In genomic region chr1:134513312-134513860, GRCm38 (mm10) we compare ENCODE assay signal across 9 mouse cellular contexts. TPM values are rescaled to one million over a fixed set of nuclear protein-coding genes. Genes with fewer than 3 reads are reported as not detected.
DNase-seq lines count a peak whose midpoint lies in the region; ATAC-seq lines count a peak whose summit lies in the region.
"Had no signal": no experiment of that assay in that cellular context is flagged by ENCODE, and none has a peak within 500 bp of the region (broad histone marks: within the 10 kb centered on the region; RNA-seq: fewer than 3 reads in every experiment).

No protein-coding gene starts in this region.

- peaks cover 5% of the 10 kb centered on the region for H3K36me3 ChIP-seq in forebrain, embryonic 10.5 days (replicated peaks)
- peaks cover under 1% of the 10 kb centered on the region; the same call in 1 of the 2 replicates for H3K36me3 ChIP-seq in hindbrain, embryonic 16.5 days (ENCODE audit: control insufficient read depth, insufficient read depth, low read length)
- no peaks in the 10 kb centered on the region for H3K36me3 ChIP-seq in liver, embryonic 16.5 days (ENCODE audit: control insufficient read depth, insufficient read depth)
- H3K36me3 ChIP-seq in neural tube, embryonic 14.5 days (ENCODE audit: control insufficient read depth, insufficient read depth, low read length) = no peaks in the 10 kb centered on the region

- ATAC-seq in hindbrain, embryonic 16.5 days = peak; percentile 56
- ATAC-seq in liver, embryonic 16.5 days (ENCODE audit: low read depth) = peak; percentile 43; the same call in 1 of the 2 replicates
- ATAC-seq in neural tube, embryonic 14.5 days (ENCODE audit: low read depth) = peak; percentile 29; the same call in 1 of the 2 replicates

- peaks cover 53% of the 10 kb centered on the region for H3K27me3 ChIP-seq in forebrain, embryonic 10.5 days (ENCODE audit: poor library complexity, severe bottlenecking)
- H3K27me3 ChIP-seq in hindbrain, embryonic 16.5 days (replicated peaks; ENCODE audit: control insufficient read depth, insufficient read depth, low read length) = peaks cover 3% of the 10 kb centered on the region
- peaks cover 26% of the 10 kb centered on the region for H3K27me3 ChIP-seq in liver, embryonic 16.5 days (ENCODE audit: control insufficient read depth, insufficient read depth, low read depth, low read length)
- peaks cover 3% of the 10 kb centered on the region; the same call in 1 of the 2 replicates for H3K27me3 ChIP-seq in neural tube, embryonic 14.5 days (ENCODE audit: control insufficient read depth, insufficient read depth, low read length)

- 1% methylated on average over 38 of the region's 38 CpGs for WGBS in forebrain, embryonic 10.5 days
- WGBS in hindbrain, embryonic 16.5 days = 2% methylated on average over 34 of the region's 38 CpGs
- 3% methylated on average over 38 of the region's 38 CpGs for WGBS in liver, embryonic 16.5 days (ENCODE audit: insufficient replicate concordance)
- 2% methylated on average over 38 of the region's 38 CpGs for WGBS in neural tube, embryonic 14.5 days

- H3K9me3 ChIP-seq in forebrain, embryonic 10.5 days = no peaks in the 10 kb centered on the region
- H3K9me3 ChIP-seq in hindbrain, embryonic 16.5 days (ENCODE audit: control insufficient read depth, low read length) = no peaks in the 10 kb centered on the region
- no peaks in the 10 kb centered on the region for H3K9me3 ChIP-seq in liver, embryonic 16.5 days (replicated peaks; ENCODE audit: control insufficient read depth, low read length)
- no peaks in the 10 kb centered on the region for H3K9me3 ChIP-seq in neural tube, embryonic 14.5 days (ENCODE audit: control insufficient read depth, low read length)

- peaks cover 31% of the 10 kb centered on the region for H3K4me1 ChIP-seq in forebrain, embryonic 10.5 days
- peaks cover 12% of the 10 kb centered on the region for H3K4me1 ChIP-seq in hindbrain, embryonic 16.5 days (ENCODE audit: control insufficient read depth, insufficient read depth, low read depth, low read length)
- peaks cover 9% of the 10 kb centered on the region for H3K4me1 ChIP-seq in liver, embryonic 16.5 days (ENCODE audit: control insufficient read depth, low read depth, low read length)
- H3K4me1 ChIP-seq in neural tube, embryonic 14.5 days (ENCODE audit: control insufficient read depth, insufficient read depth, low read length) = peaks cover 11% of the 10 kb centered on the region

- peak overlapping the region; percentile 58 for H3K4me3 ChIP-seq in forebrain, embryonic 10.5 days
- peak overlapping the region; percentile 43 for H3K4me3 ChIP-seq in hindbrain, embryonic 16.5 days (ENCODE audit: low read length)
- H3K4me3 ChIP-seq in liver, embryonic 16.5 days (ENCODE audit: low read depth, low read length) = peak overlapping the region; percentile 53
- peak overlapping the region; percentile 24 for H3K4me3 ChIP-seq in neural tube, embryonic 14.5 days (ENCODE audit: low read depth, low read length)

- H3K27ac ChIP-seq in forebrain, embryonic 10.5 days = peak overlapping the region; percentile 72; the same call in 1 of the 2 replicates
- no peak overlapping the region for H3K27ac ChIP-seq in hindbrain, embryonic 16.5 days (ENCODE audit: low read depth, low read length)
- no peak overlapping the region for H3K27ac ChIP-seq in liver, embryonic 16.5 days (ENCODE audit: low read length)
- H3K27ac ChIP-seq in neural tube, embryonic 14.5 days (ENCODE audit: low read depth, low read length) = no peak overlapping the region

- peak; percentile 14 for DNase-seq in 3134 (ENCODE audit: extremely low read depth, insufficient read length, low spot score)
- DNase-seq in Muller cell, postnatal 12 days (ENCODE audit: inconsistent ontology term) = peak; percentile 56
- peak; percentile 33 for DNase-seq in forebrain, embryonic 10.5 days (ENCODE audit: extremely low spot score, low spot score)
- no peak for DNase-seq in frontal cortex, postnatal 10 days (ENCODE audit: low spot score in 2 of 2)
- no peak for DNase-seq in right cerebral cortex, postnatal 14 days

- peak overlapping the region; percentile 84 for H3K4me2 ChIP-seq in hindbrain, embryonic 16.5 days (ENCODE audit: low read length)
- peak overlapping the region; percentile 75 for H3K4me2 ChIP-seq in liver, embryonic 16.5 days (ENCODE audit: low read depth, low read length)
- peak overlapping the region; percentile 47 for H3K4me2 ChIP-seq in neural tube, embryonic 14.5 days (ENCODE audit: low read depth, low read length)

- H3K9ac ChIP-seq in hindbrain, embryonic 16.5 days (ENCODE audit: low read depth, low read length) = peak overlapping the region; percentile 67
- H3K9ac ChIP-seq in liver, embryonic 16.5 days (ENCODE audit: low read depth, low read length) = peak overlapping the region; percentile 46
- 0 out of 2 replicates have a peak overlapping the region, but pooled peaks have one; percentile 8 for H3K9ac ChIP-seq in neural tube, embryonic 14.5 days (replicated peaks; ENCODE audit: low read depth, low read length)

RNA-seq across cellular contexts. Expression of gene Rabif, which starts 18.9 kb away (rescaled TPM):
- 40.7 and 41.5 TPM in 2 replicates for polyA plus RNA-seq in forebrain, embryonic 10.5 days (2016; fragmentation: Nextera tagmentation; extraction: Ambion mirVana)
- 78.8 and 81.5 TPM in 2 replicates for polyA plus RNA-seq in hindbrain, embryonic 16.5 days (2015; fragmentation: Nextera tagmentation; extraction: Ambion mirVana)
- polyA plus RNA-seq in liver, embryonic 16.5 days (2015; fragmentation: Nextera tagmentation; extraction: Ambion mirVana) = 15.0 and 15.8 TPM in 2 replicates
- polyA plus RNA-seq in neural tube, embryonic 14.5 days (2014; fragmentation: Nextera tagmentation; extraction: Ambion mirVana) = 78.1 and 83.3 TPM in 2 replicates

RNA-seq across cellular contexts. Expression of gene Mgat4e, which starts 36.1 kb away (rescaled TPM):
- polyA plus RNA-seq in forebrain, embryonic 10.5 days (2016; fragmentation: Nextera tagmentation; extraction: Ambion mirVana) = not detected in 2 replicates
- not detected in 2 replicates for polyA plus RNA-seq in hindbrain, embryonic 16.5 days (2015; fragmentation: Nextera tagmentation; extraction: Ambion mirVana)
- polyA plus RNA-seq in liver, embryonic 16.5 days (2015; fragmentation: Nextera tagmentation; extraction: Ambion mirVana) = not detected in 2 replicates
- polyA plus RNA-seq in neural tube, embryonic 14.5 days (2014; fragmentation: Nextera tagmentation; extraction: Ambion mirVana) = not detected in 2 replicates
- polyA plus RNA-seq: cortical plate, adult 2 months had no signal

RNA-seq across cellular contexts. Expression of gene Kdm5b, which starts 46.6 kb away (rescaled TPM):
- polyA plus RNA-seq in forebrain, embryonic 10.5 days (2016; fragmentation: Nextera tagmentation; extraction: Ambion mirVana) = 60.6 and 62.1 TPM in 2 replicates
- 49.9 and 58.9 TPM in 2 replicates for polyA plus RNA-seq in hindbrain, embryonic 16.5 days (2015; fragmentation: Nextera tagmentation; extraction: Ambion mirVana)
- 5.5 and 5.6 TPM in 2 replicates for polyA plus RNA-seq in liver, embryonic 16.5 days (2015; fragmentation: Nextera tagmentation; extraction: Ambion mirVana)
- 89.9 and 106 TPM in 2 replicates for polyA plus RNA-seq in neural tube, embryonic 14.5 days (2014; fragmentation: Nextera tagmentation; extraction: Ambion mirVana)

RNA-seq across cellular contexts. Expression of gene Klhl12, which starts 58.1 kb away (rescaled TPM):
- 39.0 and 39.5 TPM in 2 replicates for polyA plus RNA-seq in forebrain, embryonic 10.5 days (2016; fragmentation: Nextera tagmentation; extraction: Ambion mirVana)
- 38.6 and 40.4 TPM in 2 replicates for polyA plus RNA-seq in hindbrain, embryonic 16.5 days (2015; fragmentation: Nextera tagmentation; extraction: Ambion mirVana)
- polyA plus RNA-seq in liver, embryonic 16.5 days (2015; fragmentation: Nextera tagmentation; extraction: Ambion mirVana) = 33.5 and 34.9 TPM in 2 replicates
- polyA plus RNA-seq in neural tube, embryonic 14.5 days (2014; fragmentation: Nextera tagmentation; extraction: Ambion mirVana) = 29.0 and 39.4 TPM in 2 replicates

Comparison
In these comparisons a context has a peak if more than half of its experiments do, and no peak if none do; other contexts are left out.
1. DNase-seq: peak in 3134 (single experiment), Muller cell, postnatal 12 days (single experiment) and forebrain, embryonic 10.5 days (single experiment); none in frontal cortex, postnatal 10 days (0 of 2) and right cerebral cortex, postnatal 14 days (single experiment).
2. H3K9ac ChIP-seq: peak in every context shown above with its lines; median percentile 67 in hindbrain, embryonic 16.5 days; 46 in liver, embryonic 16.5 days; 8 in neural tube, embryonic 14.5 days.
3. Peak in every context shown above with its lines, with median percentiles within 50 percentile points of each other: H3K4me3 ChIP-seq, ATAC-seq and H3K4me2 ChIP-seq.